Mouse (Mus musculus): ENCODE measurements around the gene Slc12a5.

DNA sequence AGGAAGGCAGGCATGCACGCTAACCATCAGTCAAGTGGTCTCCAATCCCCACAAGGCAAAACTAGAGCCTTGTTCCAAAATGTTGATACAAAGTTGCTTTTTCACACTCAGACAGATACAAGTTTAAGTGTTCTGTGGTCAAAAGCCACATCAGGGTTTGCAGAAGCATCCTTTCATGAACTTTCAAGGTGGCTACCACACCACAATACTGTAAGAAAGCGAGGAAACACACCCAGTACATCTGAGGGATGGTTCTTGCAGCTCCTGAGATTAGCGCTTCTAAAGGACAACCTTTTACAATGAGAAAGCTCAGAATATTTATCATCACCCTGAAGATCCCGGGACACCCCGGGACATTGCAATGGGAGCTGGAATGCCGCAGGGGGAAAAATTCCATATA is 72.7 kb downstream of the Slc12a5 start:
- TF ChIP-seq POLR2A (IDR thresholded peaks at IDR 0.05; ENCODE audit: control insufficient read depth, low read depth, low read length) (no peak), CTCF (IDR thresholded peaks at IDR 0.05; ENCODE audit: control insufficient read depth, insufficient read depth, insufficient replicate concordance, low read depth, low read length) (no peak)

Data from testis, adult 2 months (tissue).